Mouse (Mus musculus) kidney, postnatal 36 days (tissue): ENCODE results near the gene Tap1.
A peak's percentile ranks its signal among the peaks of the same experiment; 100 is the strongest.

Source experiments
- DNase-seq, 2 experiments: peaks; one replicate each; pipeline ENCODE4 v3.0.0; 2021 to 2022; ENCODE audit warnings: mixed read lengths in 2 of 2

The Tap1 gene

GRCm38 (mm10) chr17:34179913-34180859, 7.2 kb upstream of the Tap1 start:
- DNase-seq: peak in 1 of 2 experiments; percentile 27

GRCm38 (mm10) chr17:34183564-34184219, 3.7 kb upstream of the Tap1 start:
- DNase-seq: no peak

GRCm38 (mm10) chr17:34185526-34185925, 1.8 kb upstream of the Tap1 start:
- no peak for DNase-seq

GRCm38 (mm10) chr17:34186885-34187260, 480 bp upstream of the Tap1 start:
- DNase-seq: no peak

GRCm38 (mm10) chr17:34188010-34188409, 657 bp downstream of the Tap1 start:
- DNase-seq: peak in 1 of 2 experiments; percentile 52

- no peak for DNase-seq
These were observed 1.6 kb downstream of the Tap1 start for GRCm38 (mm10) chr17:34188986-34189385.

- no peak for DNase-seq
These were observed 5.5 kb downstream of the Tap1 start for GRCm38 (mm10) chr17:34192852-34193251.

DNA sequence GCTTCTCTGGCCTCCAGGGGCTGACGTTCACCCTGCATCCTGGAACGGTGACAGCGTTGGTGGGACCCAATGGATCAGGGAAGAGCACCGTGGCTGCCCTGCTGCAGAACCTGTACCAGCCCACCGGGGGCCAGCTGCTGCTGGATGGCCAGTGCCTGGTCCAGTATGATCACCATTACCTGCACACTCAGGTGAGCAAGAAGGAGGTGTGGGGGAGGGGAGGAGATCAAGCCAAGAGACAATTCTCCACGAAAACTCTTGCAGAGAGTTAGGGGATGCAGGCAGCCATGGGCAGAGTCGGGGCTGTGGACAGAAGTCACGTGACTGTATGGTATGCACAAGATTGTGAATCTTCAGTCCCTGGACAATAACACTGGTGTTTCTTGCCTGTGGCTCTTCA, 6.1 kb downstream of the Tap1 start:
- no peak for DNase-seq

DNA sequence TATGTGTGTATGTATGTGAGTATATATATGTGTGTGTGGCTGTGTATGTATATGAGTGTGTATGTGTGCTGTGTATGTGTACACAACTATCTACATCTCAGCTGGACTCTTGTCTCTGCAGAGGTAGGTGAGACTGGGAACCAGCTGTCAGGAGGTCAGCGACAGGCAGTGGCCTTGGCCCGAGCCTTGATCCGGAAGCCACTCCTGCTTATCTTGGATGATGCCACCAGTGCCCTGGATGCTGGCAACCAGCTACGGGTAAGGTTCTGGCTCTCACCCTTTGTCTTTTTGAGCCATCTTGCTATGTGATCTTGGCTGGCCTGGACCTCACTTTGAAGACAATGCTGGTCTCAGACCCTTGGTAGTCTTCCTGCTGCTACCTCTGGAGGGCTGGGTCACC, 7.4 kb downstream of the Tap1 start:
- DNase-seq: no peak

- no peak for DNase-seq
These were observed 9.1 kb downstream of the Tap1 start for GRCm38 (mm10) chr17:34196491-34196890.

DNA sequence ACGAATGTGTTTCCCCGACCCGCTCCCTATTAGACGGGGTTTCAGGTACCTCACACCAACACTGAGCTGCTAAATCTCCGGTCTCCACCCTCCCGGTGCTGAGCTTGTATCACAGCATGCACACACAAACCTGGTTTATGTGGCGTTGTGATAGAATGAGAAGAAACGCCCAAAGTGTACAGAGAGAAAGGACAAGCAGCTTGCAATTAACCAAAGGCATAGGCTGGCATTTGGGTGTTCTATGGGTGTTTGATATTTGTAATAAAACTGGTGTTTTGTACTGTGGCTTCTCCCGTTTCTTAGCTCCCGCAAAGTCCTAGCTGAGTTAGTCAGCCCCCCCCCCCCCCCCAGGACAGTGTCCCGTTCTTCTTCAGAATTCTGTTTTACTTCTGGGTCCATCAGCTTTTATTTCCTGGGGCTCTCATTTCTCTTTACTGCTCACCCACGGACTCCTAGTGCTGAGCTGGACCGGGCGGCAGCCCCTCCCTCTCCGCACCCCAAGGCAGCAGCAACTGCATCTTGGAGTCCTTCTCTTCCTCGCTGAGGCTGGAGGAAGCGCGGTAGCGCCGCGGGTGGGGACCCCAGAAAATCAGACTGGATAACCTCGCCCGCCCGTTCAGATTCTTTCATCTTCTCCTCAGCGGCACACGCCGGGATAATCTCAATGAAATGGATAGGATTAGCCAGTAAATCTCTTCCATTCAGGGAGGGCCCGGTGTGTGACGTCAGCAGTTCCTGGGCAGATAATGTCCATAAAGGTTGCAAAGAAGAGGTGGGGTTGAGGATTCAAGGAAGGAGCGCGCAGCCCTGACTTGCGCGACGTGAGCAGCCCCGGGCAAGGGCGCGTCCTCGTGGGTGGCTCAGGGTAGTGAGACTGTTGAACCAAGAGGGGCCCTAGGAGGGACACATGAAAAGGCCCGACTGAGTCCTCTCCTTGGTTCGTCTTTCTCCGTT, 9.9 kb downstream of the Tap1 start, which contains the start of gene Psmb8:
Gene Psmb8 (plus strand): TSS at position 781 of the 954 bp plus-strand sequence.
- peak; percentile 95 to 96 for DNase-seq

DNA sequence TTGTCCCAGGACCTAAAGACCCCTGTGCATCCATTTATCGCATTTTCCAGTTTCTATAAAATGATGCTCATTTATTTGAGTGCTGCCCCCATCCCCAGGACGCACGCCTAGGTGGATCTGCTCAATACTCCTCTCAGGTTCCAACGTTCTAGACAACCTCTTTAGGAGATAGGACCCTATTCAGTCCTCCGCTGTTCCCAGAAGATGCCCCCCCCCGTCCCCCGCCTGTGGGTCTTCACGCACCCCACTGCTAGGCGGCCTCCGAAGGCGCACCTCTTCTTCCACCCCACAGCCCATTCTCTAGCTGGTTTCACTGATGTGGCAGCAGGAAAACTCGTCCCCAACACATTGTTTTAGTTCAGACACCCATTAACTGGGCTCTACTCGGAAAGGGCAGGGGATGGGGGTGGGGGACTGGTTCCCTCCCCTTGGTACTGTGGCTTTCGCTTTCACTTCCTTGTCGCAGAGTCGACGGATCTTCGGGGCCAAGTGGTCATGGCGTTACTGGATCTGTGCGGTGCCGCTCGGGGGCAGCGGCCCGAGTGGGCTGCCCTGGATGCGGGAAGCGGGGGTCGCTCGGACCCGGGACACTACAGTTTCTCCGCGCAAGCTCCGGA, 10.7 kb downstream of the Tap1 start:
- DNase-seq: peak; percentile 69 to 80

DNA sequence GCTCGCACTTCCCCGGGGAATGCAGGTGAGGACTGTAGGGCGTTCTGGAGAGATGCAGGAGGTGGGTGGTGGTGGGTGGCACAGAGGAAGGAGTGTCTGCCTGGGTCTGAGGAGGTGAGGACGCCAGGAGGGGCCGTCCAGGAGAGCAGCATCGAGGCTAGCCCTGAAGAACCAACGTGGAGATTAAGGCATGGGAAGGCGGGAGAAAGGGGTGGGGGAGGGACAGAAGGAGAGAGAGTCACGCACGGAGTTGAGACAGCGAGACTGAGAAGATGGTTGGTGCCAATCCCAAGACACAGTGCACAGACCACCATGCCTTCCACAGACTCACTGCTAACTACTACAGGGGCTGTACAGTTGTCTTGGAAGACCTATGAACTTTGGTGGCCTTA, 11.2 kb downstream of the Tap1 start:
- DNase-seq: no peak

- DNase-seq: no peak
These were observed 11.8 kb downstream of the Tap1 start for GRCm38 (mm10) chr17:34199050-34199619.

GRCm38 (mm10) chr17:34200047-34200446, 12.7 kb downstream of the Tap1 start:
- no peak for DNase-seq

DNA sequence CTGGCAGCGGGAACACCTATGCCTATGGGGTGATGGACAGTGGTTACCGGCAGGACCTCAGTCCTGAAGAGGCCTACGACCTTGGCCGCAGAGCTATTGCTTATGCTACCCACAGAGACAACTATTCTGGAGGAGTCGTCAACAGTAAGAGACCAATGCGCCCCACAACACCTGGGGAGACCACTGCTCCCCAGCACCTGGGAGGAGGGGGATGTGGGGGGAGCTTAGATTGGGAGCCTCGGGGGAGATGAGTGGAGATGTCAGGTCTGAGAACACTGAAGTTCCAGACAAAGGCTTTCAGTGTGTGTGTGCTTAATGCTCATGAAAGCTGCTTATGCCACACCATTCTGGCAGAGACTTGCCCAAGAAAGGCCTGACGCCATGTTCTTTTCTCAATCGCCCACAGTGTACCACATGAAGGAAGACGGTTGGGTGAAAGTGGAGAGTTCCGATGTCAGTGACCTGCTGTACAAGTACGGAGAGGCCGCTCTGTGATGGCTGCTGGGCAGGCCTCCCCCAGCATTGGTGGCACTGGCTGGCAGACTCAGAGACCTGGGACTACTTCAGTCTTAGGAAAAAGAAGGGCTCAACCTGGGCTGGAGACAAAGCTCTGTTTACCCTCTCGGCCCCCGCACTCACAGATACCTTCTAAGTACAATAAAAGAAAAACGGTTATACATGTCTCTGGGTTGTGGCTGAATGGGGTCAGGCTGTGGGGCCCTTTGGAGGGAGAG, 13.6 kb downstream of the Tap1 start:
- DNase-seq: no peak

GRCm38 (mm10) chr17:34201506-34202055, 14.2 kb downstream of the Tap1 start:
- DNase-seq: no peak

DNA sequence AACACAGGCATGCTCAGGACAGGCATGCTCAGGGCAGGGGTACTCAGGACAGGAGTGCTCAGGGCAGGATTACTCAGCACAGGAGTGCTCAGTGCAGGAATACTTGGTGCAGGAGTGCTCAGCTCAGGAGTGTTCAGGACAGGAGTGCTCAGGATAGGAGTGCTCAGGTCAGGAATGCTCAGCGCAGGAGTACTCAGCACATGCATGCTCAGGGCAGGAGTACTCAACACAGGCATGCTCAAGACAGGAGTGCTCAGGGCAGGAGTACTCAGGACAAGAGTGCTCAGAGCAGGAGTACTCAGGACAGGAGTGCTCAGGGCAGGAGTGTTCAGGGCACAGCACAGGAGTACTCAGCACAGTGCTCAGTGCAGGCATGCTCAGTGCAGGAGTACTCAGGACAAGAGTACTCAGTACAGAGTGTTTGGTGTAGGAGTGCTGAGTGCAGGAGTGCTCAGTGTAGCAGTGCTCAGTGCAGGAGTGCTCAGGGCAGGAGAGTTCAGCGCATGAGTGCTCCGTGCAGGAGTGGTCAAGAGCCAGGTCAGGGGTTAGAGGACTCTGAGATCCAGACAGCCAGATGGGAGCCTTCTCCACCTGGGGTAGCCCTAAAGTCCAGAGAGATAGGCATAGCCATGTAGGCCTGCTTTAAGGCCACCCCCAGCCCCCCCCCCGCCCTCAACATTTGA, 15.5 kb downstream of the Tap1 start:
- DNase-seq: no peak

DNA sequence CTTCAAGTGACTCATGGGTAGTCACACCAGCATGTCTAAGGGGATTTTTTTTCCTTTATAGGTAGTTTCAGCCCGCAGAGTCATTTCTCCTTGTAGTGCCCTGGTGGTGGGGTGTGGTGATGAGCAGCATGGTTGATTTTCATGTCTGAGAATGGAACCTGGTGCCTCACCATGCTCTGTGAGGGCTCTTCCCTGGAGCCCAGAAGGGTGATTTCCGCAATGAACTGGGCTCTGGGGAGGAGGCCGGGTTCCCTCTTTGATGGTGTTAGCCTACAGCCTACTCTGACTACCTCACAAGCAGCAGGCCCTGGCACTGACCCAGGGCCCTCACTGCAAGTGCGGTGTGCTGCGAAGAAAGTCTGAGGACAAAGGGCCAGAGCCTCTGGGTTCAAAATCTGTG, 16.1 kb downstream of the Tap1 start, which contains the start of gene Tap2:
Gene Tap2 (plus strand): TSS at position 84 of the 400 bp plus-strand sequence.
- DNase-seq: peak in 1 of 2 experiments; percentile 36
